Mouse (Mus musculus): ENCODE measurements around the gene Enpp4.

Enpp4 gene

DNA sequence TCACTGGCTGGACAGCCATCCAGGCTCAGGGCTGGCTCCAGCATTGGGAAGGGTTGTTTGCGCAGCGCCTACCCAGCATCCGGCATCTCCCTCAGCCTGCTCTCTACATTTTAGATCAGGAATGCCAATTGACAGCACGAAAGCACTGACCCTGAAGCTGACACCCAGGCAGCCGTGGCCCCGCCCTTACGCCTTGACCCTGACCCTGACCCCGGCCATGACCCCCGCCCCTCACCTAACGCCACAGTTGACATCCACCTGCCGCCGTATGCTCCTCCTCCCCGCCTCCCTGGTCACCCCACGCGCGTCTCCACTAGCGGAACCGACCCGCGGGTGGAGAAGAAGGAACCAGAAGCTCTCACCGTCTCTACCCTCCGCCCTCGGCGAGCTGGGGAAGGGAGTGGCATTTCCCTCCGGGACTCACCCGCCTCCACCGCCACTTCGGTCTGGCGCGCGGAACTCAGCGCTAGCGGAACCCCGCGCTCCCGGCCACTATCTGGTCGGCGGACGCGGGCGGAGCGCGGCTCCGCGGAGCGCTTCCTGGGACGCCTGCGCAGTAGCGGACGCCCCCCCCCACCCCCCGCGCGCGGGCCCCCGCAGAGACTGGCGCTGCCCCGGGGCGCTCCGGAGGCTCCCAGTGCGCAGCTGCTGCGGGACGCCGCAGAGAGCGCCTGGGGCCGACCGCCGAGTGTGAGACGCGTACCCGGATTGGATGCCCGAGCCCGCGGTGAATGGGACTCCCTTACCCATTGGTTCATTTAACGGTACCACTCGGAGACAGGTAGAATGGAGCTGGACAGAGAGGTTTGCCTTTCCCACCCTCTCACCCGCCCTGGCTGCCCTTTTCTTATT lies at the start of gene Enpp4:
Gene Enpp4 (minus strand): TSS at position 523 of the 852 bp plus-strand sequence.
- peak; percentile 54 for DNase-seq (ENCODE audit: low read depth, low spot score)

- DNase-seq (ENCODE audit: low read depth, low spot score): no peak
Observed at GRCm38 (mm10) chr17:44155204-44155603, 49.6 kb upstream of the Enpp4 start.

DNA sequence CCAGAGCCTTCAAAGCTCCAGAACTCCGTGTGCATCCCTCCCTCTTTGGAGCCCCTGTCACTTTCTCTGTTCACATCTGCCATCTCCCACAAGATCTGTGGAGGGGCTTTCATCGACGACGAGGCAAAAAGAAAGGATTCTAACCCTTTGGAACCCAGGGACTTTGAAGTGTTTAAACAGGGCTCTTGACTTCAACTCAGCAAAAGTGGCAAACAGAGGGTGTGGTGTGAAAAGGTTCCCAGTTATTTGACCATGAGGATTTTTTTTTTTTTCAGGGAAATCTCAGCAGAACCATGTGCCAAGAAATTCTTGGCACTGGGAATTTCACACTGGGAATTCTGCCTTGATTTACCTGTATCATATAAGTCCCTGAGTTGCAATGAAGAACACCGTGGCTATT lies 48.3 kb upstream of the Enpp4 start:
- no peak for DNase-seq (ENCODE audit: low read depth, low spot score)

DNA sequence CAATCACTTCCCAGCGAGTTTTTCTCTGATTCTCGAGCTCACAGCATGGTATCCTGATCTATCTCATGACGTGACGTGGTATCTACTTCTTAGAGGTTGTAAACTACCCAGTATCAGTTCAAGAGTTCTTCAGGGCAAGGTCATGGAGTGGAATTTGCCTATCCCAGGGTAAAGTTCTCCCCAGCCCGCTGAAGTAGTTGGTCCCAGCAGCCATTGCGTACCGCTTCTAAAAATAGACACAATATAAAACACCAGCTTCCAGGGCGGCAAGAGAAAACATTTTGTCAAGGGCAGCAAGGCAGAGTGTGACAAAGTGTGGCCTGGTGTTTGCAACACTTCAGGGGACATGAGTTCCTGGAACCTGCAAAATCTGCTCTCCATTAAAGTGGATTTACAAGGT lies 46.3 kb upstream of the Enpp4 start:
- no peak for DNase-seq (ENCODE audit: low read depth, low spot score)

DNA sequence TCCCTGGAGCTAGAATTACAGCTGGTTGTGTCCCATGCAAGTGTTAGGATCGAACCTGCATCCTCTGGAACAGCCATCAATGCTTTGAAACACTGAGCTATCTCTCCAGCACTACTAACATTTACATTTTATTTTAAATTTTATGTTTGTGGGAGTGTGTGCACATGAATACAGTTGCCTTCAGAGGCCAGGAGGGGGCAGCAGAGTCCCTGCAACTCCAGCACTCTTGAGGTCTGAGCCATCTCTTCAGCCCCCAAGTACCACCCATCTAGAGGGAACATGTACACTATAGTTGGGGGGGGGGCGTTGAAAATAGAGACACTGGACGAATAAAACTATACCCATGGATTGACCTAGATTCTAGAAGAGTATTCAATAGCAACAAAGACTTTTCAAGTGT lies 45.5 kb upstream of the Enpp4 start:
- DNase-seq (ENCODE audit: low read depth, low spot score): no peak

- DNase-seq (ENCODE audit: low read depth, low spot score): no peak
Observed at GRCm38 (mm10) chr17:44148109-44148846, 42.7 kb upstream of the Enpp4 start.

DNA sequence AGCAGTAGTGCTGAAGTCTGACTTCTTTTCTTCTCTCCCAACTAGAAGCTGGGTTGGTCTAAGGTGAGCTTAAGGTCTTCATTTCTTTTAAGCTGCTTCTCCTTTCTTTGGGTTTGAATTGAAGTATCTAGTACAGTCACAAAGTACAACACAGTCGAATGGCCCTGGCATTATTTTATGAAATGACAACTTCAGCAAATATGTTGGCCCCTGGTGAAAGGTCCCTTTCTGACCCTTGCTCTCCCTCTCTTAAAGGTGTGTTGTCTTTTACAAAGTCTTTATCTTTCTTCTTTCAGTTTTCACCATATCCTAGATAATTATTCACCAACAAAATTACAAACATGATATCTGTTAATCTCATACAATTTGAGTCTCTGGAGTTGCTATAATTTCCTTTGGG lies 40.2 kb upstream of the Enpp4 start:
- no peak for DNase-seq (ENCODE audit: low read depth, low spot score)

DNA sequence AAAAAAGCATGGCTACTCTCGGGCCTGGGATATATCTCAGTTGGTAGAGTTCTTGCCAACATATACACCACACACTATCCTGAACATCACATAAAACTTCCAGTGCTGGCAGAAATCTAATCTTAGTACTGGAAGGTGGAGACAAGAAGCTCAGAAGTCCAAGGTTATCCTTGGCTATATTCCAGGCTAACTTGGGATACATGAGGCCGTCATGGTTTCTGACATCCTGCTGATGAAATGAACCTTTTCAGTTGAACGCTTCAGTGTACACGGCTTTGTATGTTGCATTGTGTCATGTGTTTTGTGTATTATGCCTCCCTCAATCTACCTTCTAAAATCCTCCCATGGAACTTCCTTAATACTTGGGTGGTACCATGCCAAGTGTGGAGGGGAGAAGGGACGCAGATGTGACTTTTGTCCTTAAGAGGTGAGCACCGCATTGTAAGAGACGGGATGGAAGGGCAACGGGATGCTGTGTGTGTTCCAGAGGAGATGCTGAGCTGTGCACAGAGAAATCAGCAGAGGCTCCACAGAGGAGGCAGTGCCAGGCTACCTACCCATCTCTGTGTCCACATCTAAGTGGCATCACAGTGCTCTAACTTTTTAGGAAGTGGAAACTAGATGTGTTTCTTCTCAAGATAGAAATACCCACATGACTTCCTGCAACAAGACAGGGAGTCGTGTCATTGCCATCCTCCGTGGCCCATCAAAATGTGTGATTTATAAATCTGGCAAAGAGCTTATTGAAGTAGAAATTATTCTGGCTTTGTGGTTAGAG lies 31.4 kb upstream of the Enpp4 start:
- no peak for DNase-seq (ENCODE audit: low read depth, low spot score)

DNA sequence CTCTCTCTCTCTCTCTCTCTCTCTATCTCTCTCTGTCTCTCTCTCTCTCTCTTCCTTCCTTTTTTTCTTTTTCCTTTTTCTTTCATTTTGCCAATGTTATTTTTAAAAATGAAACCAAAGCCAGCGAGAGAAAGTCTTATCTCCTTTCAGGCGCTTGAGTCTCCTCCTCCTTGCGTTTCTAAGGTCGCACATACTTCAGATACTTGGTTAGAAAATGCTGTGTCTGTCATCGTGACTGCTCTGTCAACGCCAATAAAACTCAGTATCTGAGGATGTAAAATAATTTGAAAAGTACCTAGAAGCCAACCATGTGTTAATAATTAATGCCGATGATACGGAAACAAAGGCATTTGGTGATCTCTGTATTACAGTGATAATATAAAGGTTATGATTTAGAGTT lies 30.4 kb upstream of the Enpp4 start:
- DNase-seq (ENCODE audit: low read depth, low spot score): no peak

DNA sequence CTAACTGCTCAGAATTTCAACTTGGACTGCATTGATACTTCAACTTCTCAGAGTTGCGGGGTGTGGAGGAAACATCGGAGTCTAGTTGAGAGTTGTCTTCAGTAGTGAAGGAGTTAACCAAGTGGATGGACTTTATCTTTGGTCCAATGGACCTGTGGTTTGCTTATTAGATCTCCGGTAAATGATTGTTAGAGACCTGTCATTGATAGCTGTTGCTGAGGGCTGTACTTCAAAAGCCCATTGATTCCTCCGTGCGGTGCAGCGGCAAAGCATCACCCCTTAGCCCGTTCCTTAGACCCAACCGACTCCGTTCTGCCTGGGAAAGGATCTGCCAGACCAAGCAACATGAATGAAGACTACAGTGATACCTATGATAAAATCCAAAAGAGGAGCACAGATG lies 28.9 kb upstream of the Enpp4 start:
- no peak for DNase-seq (ENCODE audit: low read depth, low spot score)

- no peak for DNase-seq (ENCODE audit: low read depth, low spot score)
Observed at GRCm38 (mm10) chr17:44134106-44134505, 28.5 kb upstream of the Enpp4 start.

DNA sequence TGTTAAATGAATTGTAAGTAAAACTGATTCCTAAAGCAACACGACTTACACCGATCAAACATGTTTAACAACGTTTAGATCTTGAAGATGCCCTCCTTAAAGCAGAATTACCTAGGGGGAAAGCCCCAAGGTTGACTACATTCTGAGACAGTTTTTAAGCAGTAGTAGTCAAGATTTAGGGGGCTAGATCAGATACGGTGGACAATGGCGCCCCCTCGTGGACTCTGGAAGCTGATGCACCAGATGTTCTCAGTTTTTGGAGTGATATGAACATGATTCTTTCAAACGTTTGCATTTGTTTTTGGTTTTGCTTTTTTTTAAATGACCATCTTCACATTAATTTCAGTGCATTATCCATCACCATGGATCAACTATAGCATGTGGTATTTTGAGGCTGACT lies 24.8 kb upstream of the Enpp4 start:
- peak; percentile 24 for DNase-seq (ENCODE audit: low read depth, low spot score)

- no peak for DNase-seq (ENCODE audit: low read depth, low spot score)
Observed at GRCm38 (mm10) chr17:44129092-44129750, 23.6 kb upstream of the Enpp4 start.

DNA sequence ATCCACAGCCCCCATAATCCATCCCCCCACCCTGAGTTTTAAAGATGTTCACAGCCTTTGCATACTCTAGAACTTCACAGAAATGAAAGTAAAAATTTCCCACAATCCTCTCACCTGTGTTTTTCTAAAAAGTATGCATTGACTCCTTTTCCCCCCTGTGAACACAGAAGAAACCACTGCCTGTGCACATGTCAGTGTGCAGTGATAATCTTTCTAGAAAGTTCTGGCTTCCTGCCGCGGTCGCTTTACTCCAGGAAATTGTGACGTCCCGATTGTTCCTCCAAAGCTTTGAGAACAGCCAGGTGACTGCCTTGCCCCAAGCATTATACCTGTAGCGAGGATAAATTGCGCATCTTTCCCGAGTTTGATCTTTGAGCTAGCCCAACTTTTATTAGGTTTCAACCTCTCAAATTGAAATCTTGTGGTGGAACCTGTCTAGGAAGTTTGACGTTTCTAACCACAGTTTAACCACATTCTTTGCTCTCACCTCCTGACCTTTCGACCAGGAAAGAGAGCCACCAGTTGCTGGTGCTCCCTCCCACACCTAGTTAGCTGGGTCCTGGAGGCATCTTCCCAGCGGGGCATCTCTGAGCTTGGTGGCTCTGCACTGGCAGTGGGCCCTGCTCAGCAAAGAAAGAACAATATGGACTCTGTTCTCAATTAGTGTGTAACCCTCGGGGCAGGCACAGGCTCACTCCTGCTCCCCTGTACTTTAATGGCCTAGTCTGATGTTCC lies 15.9 kb upstream of the Enpp4 start:
- DNase-seq (ENCODE audit: low read depth, low spot score): no peak

DNA sequence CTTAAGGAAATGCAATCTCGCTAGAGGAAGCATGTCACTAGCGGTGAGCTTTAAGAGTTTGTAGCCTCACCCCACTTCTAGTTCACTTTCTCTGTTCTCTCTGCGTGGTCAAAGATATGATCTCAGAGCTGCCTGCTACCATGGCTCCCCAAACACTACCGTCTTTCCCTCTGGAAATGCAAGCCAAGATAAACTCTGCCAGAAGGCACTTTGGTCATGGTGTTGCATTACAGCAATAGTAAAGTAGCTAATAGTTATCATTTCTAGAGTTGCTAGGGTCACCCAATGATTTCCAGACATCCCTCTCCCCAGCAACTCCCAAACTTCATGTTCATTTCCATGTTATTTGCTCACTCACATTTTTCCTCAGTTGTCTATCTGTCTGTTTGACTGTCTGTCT lies 12.6 kb upstream of the Enpp4 start:
- no peak for DNase-seq (ENCODE audit: low read depth, low spot score)

DNA sequence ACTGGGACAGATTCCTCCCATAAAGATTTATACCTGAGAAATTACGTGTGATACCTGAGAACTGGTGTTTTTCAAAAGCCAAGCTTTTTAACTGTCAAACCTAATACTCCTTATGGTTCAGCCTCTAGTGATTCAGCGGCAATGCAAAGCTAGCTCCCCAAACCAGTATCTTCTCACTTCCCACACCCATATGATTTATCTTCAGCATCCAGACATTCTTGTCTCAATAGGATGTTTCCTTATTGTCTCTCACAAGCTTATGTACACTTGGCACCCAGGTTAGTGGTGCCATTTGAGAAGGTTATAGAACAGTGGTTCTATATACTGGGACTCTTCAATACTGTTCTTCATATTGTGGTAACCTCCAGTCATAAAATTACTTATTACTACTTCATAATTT lies 12.1 kb upstream of the Enpp4 start:
- DNase-seq (ENCODE audit: low read depth, low spot score): no peak

- no peak for DNase-seq (ENCODE audit: low read depth, low spot score)
Observed at GRCm38 (mm10) chr17:44116584-44116983, 11.0 kb upstream of the Enpp4 start.

GRCm38 (mm10) chr17:44108331-44108730 lies 2.7 kb upstream of the Enpp4 start:
- DNase-seq (ENCODE audit: low read depth, low spot score): no peak

DNA sequence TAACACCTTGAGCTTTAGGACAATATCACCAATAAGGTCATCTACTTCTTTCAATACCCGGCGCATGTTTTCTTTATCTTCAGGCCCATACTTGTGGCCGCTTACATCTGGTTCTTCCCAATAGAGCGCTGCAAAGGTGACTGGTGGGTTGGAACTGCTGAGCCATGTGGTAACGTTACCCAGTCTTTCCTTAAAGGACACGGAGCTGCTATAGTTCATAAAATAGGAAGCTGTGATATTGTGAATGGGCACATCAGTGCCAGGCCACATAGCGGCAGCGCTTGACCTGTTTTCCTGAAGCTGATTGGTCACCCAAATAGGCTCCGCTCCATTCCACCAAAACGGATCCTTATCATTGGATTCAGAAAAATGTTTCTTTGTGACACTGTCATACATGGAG lies 3.6 kb downstream of the Enpp4 start:
- DNase-seq (ENCODE audit: low read depth, low spot score): no peak

GRCm38 (mm10) chr17:44100906-44101305 lies 4.7 kb downstream of the Enpp4 start:
- no peak for DNase-seq (ENCODE audit: low read depth, low spot score)

DNA sequence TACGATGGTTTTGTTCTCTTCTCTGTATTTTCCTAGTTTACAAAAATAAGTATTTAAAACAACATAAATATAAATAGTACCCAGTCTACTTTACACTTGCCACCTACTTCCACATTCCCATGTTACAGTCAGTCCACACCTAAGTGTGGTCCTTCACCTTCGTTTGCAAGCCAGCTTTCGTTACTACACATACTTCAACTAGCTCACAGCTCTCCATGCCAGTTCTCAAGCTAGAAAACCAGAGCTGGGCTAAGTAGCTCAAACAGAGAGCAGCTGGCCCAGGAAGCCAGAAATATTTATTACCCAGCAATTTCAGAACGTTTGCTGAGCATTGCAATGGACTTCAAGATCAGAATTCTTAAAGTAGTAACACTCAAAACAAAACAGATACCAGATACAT lies 5.1 kb downstream of the Enpp4 start:
- DNase-seq (ENCODE audit: low read depth, low spot score): no peak
